Mouse (Mus musculus) MEL (cell line): ENCODE results near the gene Gpr55. TPM values are rescaled to one million over a fixed set of nuclear protein-coding genes. Genes with fewer than 3 reads are reported as not detected.

ENCODE experiments used
- DNase-seq: peaks from one replicate; pipeline ENCODE4 v3.0.0; 2011; ENCODE audit warnings: low read depth, low spot score
- H3K27ac ChIP-seq: 2 replicates; pipeline ENCODE4 v1.5.1; 2012; ENCODE audit warnings: low read depth, mild to moderate bottlenecking, control low read depth, low read length, moderate library complexity; ENCODE audit not compliant: control insufficient read depth
- H3K27me3 ChIP-seq, 2 experiments: fragments of 150-350 bp in 1 of 2; sonication (generic) in 1 of 2; 2 replicates each; pipeline ENCODE4 v1.6.1; 2012; ENCODE audit warnings: low read length in 2 of 2, mild to moderate bottlenecking in 2 of 2, improper control_type of control experiment in 1 of 2, moderate library complexity in 1 of 2; ENCODE audit not compliant: insufficient read depth in 2 of 2, control insufficient read depth in 1 of 2
- H3K36me3 ChIP-seq, 2 experiments: 2 replicates each; pipeline ENCODE4 v1.6.1; 2012 to 2014; ENCODE audit warnings: low read length in 2 of 2, improper control_type of control experiment in 1 of 2, inconsistent platforms in 1 of 2, mild to moderate bottlenecking in 1 of 2; ENCODE audit not compliant: insufficient read depth in 2 of 2, control insufficient read depth in 1 of 2
- H3K4me1 ChIP-seq, 2 experiments: fragments of 150-350 bp in 1 of 2; sonication (generic) in 1 of 2; 2 replicates each; pipeline ENCODE4 v1.6.1; 2012; ENCODE audit warnings: low read length in 2 of 2, improper control_type of control experiment in 1 of 2, mild to moderate bottlenecking in 1 of 2; ENCODE audit not compliant: insufficient read depth in 2 of 2, control insufficient read depth in 1 of 2
- H3K4me3 ChIP-seq, 2 experiments: fragments of 150-350 bp in 1 of 2; sonication (generic) in 1 of 2; 2 replicates each; pipeline ENCODE4 v1.5.1; 2012; ENCODE audit warnings: low read depth in 2 of 2, low read length in 2 of 2, mild to moderate bottlenecking in 2 of 2, moderate library complexity in 2 of 2, control low read depth in 1 of 2, improper control_type of control experiment in 1 of 2; ENCODE audit not compliant: control insufficient read depth in 1 of 2, insufficient read depth in 1 of 2
- H3K79me2 ChIP-seq: 2 replicates; pipeline ENCODE4 v1.6.1; 2012; ENCODE audit warnings: mild to moderate bottlenecking, low read length, moderate library complexity; ENCODE audit not compliant: control insufficient read depth, poor library complexity, insufficient read depth
- H3K9ac ChIP-seq: 2 replicates; pipeline ENCODE4 v1.6.1; 2012; ENCODE audit warnings: low read depth, mild to moderate bottlenecking, control low read depth, low read length, moderate library complexity; ENCODE audit not compliant: control insufficient read depth, poor library complexity, severe bottlenecking
- H3K9me3 ChIP-seq: fragments of 150-350 bp; sonication (generic); replicated peaks from 2 replicates; pipeline ENCODE4 v1.6.1; 2012; ENCODE audit warnings: mild to moderate bottlenecking, low read length, improper control_type of control experiment, moderate library complexity; ENCODE audit not compliant: insufficient read depth
- CHD1 ChIP-seq: IDR thresholded peaks from 2 replicates; pipeline ENCODE4 v1.6.1; 2012; ENCODE audit warnings: low read depth, mild to moderate bottlenecking, inconsistent platforms, low read length, improper control_type of control experiment
- ELF1 ChIP-seq: IDR thresholded peaks from 2 replicates; pipeline ENCODE4 v1.6.1; 2014; ENCODE audit warnings: low read depth, mild to moderate bottlenecking, inconsistent platforms, low read length, improper control_type of control experiment, moderate library complexity
- ETS1 ChIP-seq: IDR thresholded peaks from 2 replicates; pipeline ENCODE4 v1.6.1; 2012; ENCODE audit warnings: low read depth, mild to moderate bottlenecking, inconsistent platforms, low read length, improper control_type of control experiment, moderate library complexity
- GATA1 ChIP-seq: IDR thresholded peaks from 2 replicates; pipeline ENCODE4 v1.6.1; 2011; ENCODE audit warnings: low read depth, low read length, improper control_type of control experiment
- JUND ChIP-seq: IDR thresholded peaks from 2 replicates; pipeline ENCODE4 v1.6.1; 2011; ENCODE audit warnings: low read depth, mild to moderate bottlenecking, improper control_type of control experiment, low read length
- MAFK ChIP-seq: IDR thresholded peaks from 2 replicates; pipeline ENCODE4 v1.6.1; 2011; ENCODE audit warnings: low read depth, mild to moderate bottlenecking, low read length, improper control_type of control experiment, borderline replicate concordance
- MEF2A ChIP-seq: IDR thresholded peaks from 2 replicates; pipeline ENCODE4 v1.6.1; 2014; ENCODE audit warnings: low read depth, mild to moderate bottlenecking, inconsistent platforms, low read length, improper control_type of control experiment; ENCODE audit not compliant: poor library complexity, insufficient replicate concordance, severe bottlenecking; ENCODE audit errors: extremely low read depth
- MYB ChIP-seq: IDR thresholded peaks from 2 replicates; pipeline ENCODE4 v1.6.1; 2011; ENCODE audit warnings: mild to moderate bottlenecking, low read depth, low read length, improper control_type of control experiment
- MYC ChIP-seq: IDR thresholded peaks from 2 replicates; pipeline ENCODE4 v1.6.1; 2011; ENCODE audit warnings: low read depth, mild to moderate bottlenecking, low read length, improper control_type of control experiment, moderate library complexity
- POLR2A ChIP-seq, 2 experiments: IDR thresholded peaks; 2 replicates each; pipeline ENCODE4 v1.6.1; 2011 to 2012; ENCODE audit warnings: low read length in 2 of 2, mild to moderate bottlenecking in 2 of 2, control low read depth in 1 of 2, improper control_type of control experiment in 1 of 2, low read depth in 1 of 2, moderate library complexity in 1 of 2; ENCODE audit not compliant: control insufficient read depth in 1 of 2, insufficient read depth in 1 of 2, poor library complexity in 1 of 2
- POLR2AphosphoS2 ChIP-seq: IDR thresholded peaks from 2 replicates; pipeline ENCODE4 v1.6.1; 2011; ENCODE audit warnings: low read length, improper control_type of control experiment
- RAD21 ChIP-seq: IDR thresholded peaks from 2 replicates; pipeline ENCODE4 v1.6.1; 2011; ENCODE audit warnings: mild to moderate bottlenecking, low read depth, low read length, improper control_type of control experiment
- RCOR1 ChIP-seq: IDR thresholded peaks from 2 replicates; pipeline ENCODE4 v1.6.1; 2012; ENCODE audit warnings: low read depth, mild to moderate bottlenecking, inconsistent platforms, low read length, improper control_type of control experiment
- TAL1 ChIP-seq: IDR thresholded peaks from 2 replicates; pipeline ENCODE4 v1.6.1; 2012; ENCODE audit warnings: mild to moderate bottlenecking, inconsistent platforms, low read length, moderate library complexity, mixed read lengths
- TCF12 ChIP-seq: IDR thresholded peaks from 2 replicates; pipeline ENCODE4 v1.6.1; 2014; ENCODE audit warnings: low read depth, mild to moderate bottlenecking, inconsistent platforms, low read length, improper control_type of control experiment, moderate library complexity
- USF1 ChIP-seq: IDR thresholded peaks from 2 replicates; pipeline ENCODE4 v1.6.1; 2014; ENCODE audit warnings: low read depth, mild to moderate bottlenecking, inconsistent platforms, low read length, improper control_type of control experiment, moderate library complexity
- ZKSCAN1 ChIP-seq: IDR thresholded peaks from 2 replicates; pipeline ENCODE4 v1.6.1; 2012; ENCODE audit warnings: low read depth, mild to moderate bottlenecking, inconsistent platforms, low read length, improper control_type of control experiment, moderate library complexity
- polyA plus RNA-seq, 2 experiments: library from polyadenylated mRNA; stranded (reverse) in 1 of 2; unstranded in 1 of 2; fragments of >175 nt in 1 of 2; fragments of >200 nt in 1 of 2; gene quantifications; 2 replicates each; pipeline versions ENCODE4 v1.2.1 to v1.2.4; 2012; ENCODE audit warnings: low replicate concordance in 2 of 2, low read depth in 1 of 2; ENCODE audit not compliant: insufficient read length in 2 of 2, insufficient read depth in 1 of 2, missing spikeins in 1 of 2
- total RNA-seq: library from RNA; depleted of rRNA; stranded (reverse); fragments of 300-350 nt; gene quantifications from 2 replicates; pipeline ENCODE4 v1.2.3, GENCODE M21; 2012

Gene Gpr55
- total and polyA plus RNA-seq, 3 experiments = 0.01 to 0.04 TPM; not detected in 1

DNA sequence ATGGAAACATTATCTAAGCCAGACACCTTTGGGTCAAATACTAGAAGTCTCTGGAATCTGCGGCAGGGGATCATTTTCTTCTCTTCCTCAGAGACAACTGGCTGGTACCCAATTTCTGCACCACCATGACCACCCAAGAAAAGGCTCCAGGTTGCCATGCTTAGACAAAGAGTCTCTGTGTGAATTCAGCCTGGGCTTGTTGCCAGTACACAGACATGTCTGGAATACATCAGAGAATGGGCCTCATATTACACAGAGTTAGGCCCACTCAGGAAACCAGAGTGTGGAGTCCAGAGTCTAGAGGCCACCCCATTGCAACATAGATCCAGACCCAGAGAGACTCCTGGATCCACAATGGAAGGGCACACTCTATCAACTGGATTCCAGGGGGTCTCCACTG is 8.7 kb upstream of the Gpr55 start:
- peaks cover 5 to 6% of the 10 kb centered on the region in 2 experiments; a peak in 3 of 4 replicates for H3K27me3 ChIP-seq
- no peak overlapping the region for H3K27ac ChIP-seq
- H3K9ac ChIP-seq = no peak overlapping the region
- no peaks in the 10 kb centered on the region for H3K36me3 ChIP-seq
- no peak overlapping the region for H3K4me3 ChIP-seq
- no peaks in the 10 kb centered on the region for H3K79me2 ChIP-seq
- H3K4me1 ChIP-seq = no peaks in the 10 kb centered on the region
- H3K9me3 ChIP-seq = no peaks in the 10 kb centered on the region
- no peak for DNase-seq
- TF ChIP-seq GATA1 (no peak), ETS1 (no peak), USF1 (no peak)
- TF ChIP-seq, all 39 proteins: peak for 0

DNA sequence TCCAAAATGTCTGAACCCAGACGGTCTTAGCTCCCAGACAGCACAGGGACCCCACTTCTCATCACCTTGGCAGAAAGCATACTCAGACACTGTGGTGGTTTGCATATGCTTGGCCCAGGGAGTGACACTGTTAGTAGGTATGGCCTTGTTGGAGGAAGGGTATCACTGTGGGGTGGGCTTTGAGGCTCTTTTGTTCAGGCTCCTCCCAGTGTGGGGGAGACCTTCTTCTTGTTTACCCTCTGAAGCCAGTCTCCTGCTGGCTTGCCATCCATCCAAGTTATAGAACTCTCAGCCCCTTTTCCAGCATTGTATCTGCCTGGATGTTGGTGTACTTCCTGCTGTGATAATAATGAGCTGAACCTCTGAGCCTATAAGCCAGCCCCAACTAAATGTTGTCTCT is 8.3 kb upstream of the Gpr55 start:
- Histone ChIP-seq H3K9ac (no peak overlapping the region), H3K36me3 (no peaks in the 10 kb centered on the region), H3K4me3 (no peak overlapping the region), H3K79me2 (no peaks in the 10 kb centered on the region), H3K27me3 (peaks cover 5 to 7% of the 10 kb centered on the region in 2 experiments; a peak in 3 of 4 replicates), H3K4me1 (no peaks in the 10 kb centered on the region), H3K9me3 (no peaks in the 10 kb centered on the region), H3K27ac (no peak overlapping the region)
- TF ChIP-seq RCOR1 = no peak
- no peak for DNase-seq

DNA sequence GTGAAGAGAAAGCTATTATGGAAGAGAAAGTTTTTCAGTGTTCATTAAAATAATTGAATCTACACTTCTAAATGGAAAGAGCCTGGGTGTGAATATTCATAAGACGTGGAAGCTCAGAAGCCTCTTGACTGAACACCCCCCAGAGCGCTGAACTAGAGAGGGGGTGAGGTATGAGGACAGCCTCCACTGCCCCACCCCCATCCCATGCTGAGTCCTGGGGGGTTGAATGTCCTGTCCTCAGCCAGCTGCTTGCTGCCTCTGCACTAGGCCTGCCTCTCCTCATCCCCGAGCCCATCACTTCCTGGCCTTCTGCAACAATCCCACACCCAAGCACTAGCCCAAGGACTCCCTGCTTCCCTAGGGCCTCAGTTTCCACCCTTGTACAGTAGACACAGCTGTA is 5.0 kb upstream of the Gpr55 start:
- Histone ChIP-seq H3K4me3 (no peak overlapping the region), H3K9ac (no peak overlapping the region), H3K36me3 (no peaks in the 10 kb centered on the region), H3K27me3 (peaks cover 3 to 4% of the 10 kb centered on the region in 2 experiments; a peak in 3 of 4 replicates), H3K4me1 (peaks cover 0 to under 1% of the 10 kb centered on the region in 2 experiments; a peak in 2 of 4 replicates), H3K27ac (no peak overlapping the region), H3K9me3 (no peaks in the 10 kb centered on the region), H3K79me2 (no peaks in the 10 kb centered on the region)
- TF ChIP-seq MEF2A = no peak
- TF ChIP-seq ELF1 = no peak
- no peak for TF ChIP-seq ETS1
- TF ChIP-seq POLR2A (IDR thresholded peaks at IDR 0.05; ENCODE audit: control insufficient read depth in 1 of 2, insufficient read depth in 1 of 2, low read depth in 1 of 2, low read length in 2 of 2, poor library complexity in 1 of 2) = no peak
- TF ChIP-seq MAFK = no peak
- TF ChIP-seq POLR2AphosphoS2 = no peak
- TF ChIP-seq JUND = no peak
- no peak for TF ChIP-seq TAL1
- TF ChIP-seq ZKSCAN1 = no peak
- TF ChIP-seq CHD1 = no peak
- no peak for TF ChIP-seq TCF12
- no peak for TF ChIP-seq MYB
- no peak for TF ChIP-seq RAD21
- no peak for TF ChIP-seq MYC
- no peak for DNase-seq
